Mouse (Mus musculus) embryonic fibroblast, embryonic 13.5 days (primary cell): ENCODE data around the gene Mtrr.

ENCODE experiments used
- CTCF ChIP-seq: IDR thresholded peaks from 2 replicates; pipeline ENCODE4 v1.5.1; 2011; ENCODE audit warnings: mild to moderate bottlenecking, control low read depth, low read length, moderate library complexity, borderline replicate concordance; ENCODE audit not compliant: insufficient read depth
- POLR2A ChIP-seq: IDR thresholded peaks from 2 replicates; pipeline ENCODE4 v1.6.1; 2011; ENCODE audit warnings: low read depth, mild to moderate bottlenecking, control low read depth, low read length, moderate library complexity

DNA sequence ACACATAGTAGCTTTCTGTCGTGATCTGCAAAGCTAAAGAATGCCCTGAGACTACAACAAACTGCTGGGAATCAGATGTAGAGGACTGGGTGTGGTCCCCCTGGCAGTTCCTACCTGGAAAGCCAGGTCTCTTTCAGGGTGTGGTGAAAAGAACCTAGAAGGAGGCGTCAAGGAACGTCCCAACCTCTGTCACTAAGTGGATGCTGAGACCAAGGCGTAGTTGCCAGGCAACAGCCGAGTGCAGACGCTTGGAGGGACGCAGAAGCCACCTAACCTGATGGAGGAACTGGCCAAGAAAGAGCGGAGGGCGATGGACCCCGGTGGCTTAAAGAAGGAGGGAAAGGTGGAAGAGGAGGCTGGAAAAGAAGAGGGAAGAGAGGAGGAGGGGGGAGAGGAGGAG is 15.2 kb upstream of the Mtrr start, which contains the start of gene 1700001L19Rik:
- TF ChIP-seq CTCF (no peak), POLR2A (no peak)
